Mouse (Mus musculus) heart, postnatal 25 days (tissue): Measurements from ENCODE around the gene Vmn2r12. TPM values are rescaled to one million over a fixed set of nuclear protein-coding genes. Genes with fewer than 3 reads are reported as not detected.
"Not testable (repeated sequence)": the region's sequence is repeated elsewhere in the genome, so short reads cannot be mapped to it uniquely, and the experiment has no call there.

Source experiments
- DNase-seq: peaks from one replicate; pipeline ENCODE4 v3.0.0; 2022; ENCODE audit warnings: low spot score
- intact Hi-C: fragments of 180-260 bp; cut with DNase I; formaldehyde crosslinking; loops from one replicate; pipeline ENCODE4 v1.15.1; 2025
- total RNA-seq, 2 experiments: library from RNA; stranded (reverse); gene quantifications; 2 replicates each; pipeline ENCODE4 v1.2.3; 2021

Vmn2r12 gene
- total RNA-seq: not detected

DNA sequence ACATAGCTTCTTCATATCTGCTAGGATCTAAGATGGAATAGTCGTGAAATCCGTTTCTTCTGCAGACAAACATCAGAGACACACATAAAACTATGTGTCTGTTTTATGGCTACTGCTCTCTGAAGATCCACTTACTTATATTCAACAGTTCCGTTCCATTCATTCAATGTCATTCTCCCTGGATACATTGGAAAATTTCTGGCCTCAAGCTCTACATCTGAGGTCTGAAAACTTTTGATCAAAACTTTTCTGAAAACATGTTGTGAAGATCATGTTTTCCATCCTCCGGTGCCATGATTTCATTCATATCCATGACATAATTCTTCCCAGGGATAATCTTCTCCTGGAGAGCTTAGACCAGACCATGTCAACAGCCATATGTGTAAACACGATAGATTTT, at the start of gene Vmn2r12:
Gene Vmn2r12 (minus strand): TSS at position 101 of the 400 bp plus-strand sequence.
- intact Hi-C loops, DNase-seq: not testable (repeated sequence)

GRCm38 (mm10) chr5:109139546-109139945, 41.8 kb upstream of the Vmn2r12 start:
- intact Hi-C loops: no loop called here
- DNase-seq: no peak

- intact Hi-C loops: no loop called here
- DNase-seq: no peak
Measured at GRCm38 (mm10) chr5:109136731-109137130, 39.0 kb upstream of the Vmn2r12 start.

DNA sequence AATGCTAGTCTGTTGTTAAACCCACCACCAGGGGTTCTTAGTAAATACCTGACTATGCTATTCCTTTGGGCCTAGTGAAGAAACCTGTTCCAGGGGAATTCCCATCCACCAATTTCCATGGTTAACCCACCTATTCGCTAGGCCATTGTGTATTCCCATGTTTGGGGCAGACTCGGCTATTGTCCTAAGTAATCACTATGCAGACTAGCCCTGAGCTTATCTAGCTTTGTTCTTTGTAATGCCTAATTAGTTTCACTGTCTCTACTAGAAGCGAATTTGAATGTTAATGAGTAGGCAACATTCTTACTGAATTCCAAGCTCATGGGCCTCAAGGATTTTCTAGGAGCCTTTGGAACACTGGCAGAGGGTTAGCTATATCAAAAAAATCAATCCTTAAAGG, 1.3 kb downstream of the Vmn2r12 start:
- intact Hi-C loops, DNase-seq: not testable (repeated sequence)

GRCm38 (mm10) chr5:109072016-109072415, 25.7 kb downstream of the Vmn2r12 start:
- intact Hi-C loops, DNase-seq: not testable (repeated sequence)

DNA sequence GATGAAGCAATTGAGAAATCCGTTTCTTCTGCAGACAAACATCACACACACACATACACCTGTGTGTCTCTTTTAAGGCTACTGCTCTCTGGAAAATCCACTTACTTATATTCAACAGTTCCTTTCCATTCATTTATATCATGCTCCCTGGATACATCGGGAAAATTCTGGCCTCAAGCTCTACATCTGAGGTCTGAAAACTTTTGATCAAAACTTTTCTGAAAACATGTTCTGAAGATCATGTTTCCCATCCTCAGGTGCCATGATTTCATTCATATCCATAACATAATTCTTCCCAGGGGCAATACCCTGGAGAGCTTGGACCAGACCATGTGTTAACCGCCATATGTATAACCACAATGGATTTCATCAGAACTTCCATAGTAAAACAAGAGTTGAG, 38.3 kb downstream of the Vmn2r12 start, which contains the start of gene Vmn2r11:
Gene Vmn2r11 (minus strand): TSS at position 101 of the 400 bp plus-strand sequence.
- intact Hi-C loops, DNase-seq: not testable (repeated sequence)

- no peak for DNase-seq
- intact Hi-C loops: no loop called here
Measured at GRCm38 (mm10) chr5:109055286-109055685, 42.5 kb downstream of the Vmn2r12 start.

Other genes with a start within 250 kb of the Vmn2r12 start
- gene Vmn2r9, start 245.3 kb downstream of the Vmn2r12 start, total RNA-seq: not detected
- gene Vmn2r10, start 91.4 kb downstream of the Vmn2r12 start, total RNA-seq: not detected
- not detected for gene Vmn2r11, start 38.4 kb downstream of the Vmn2r12 start, total RNA-seq
- not detected for gene Vmn2r13, start 94.2 kb upstream of the Vmn2r12 start, total RNA-seq
- gene Vmn2r14, start 126.8 kb upstream of the Vmn2r12 start, total RNA-seq: not detected
- gene Vmn2r15, start 199.7 kb upstream of the Vmn2r12 start, total RNA-seq: not detected
- not detected for gene Vmn2r16, start 232.2 kb upstream of the Vmn2r12 start, total RNA-seq